Mouse (Mus musculus) forebrain, embryonic 12.5 days (tissue): ENCODE results near the gene Cdh13. TPM values are rescaled to one million over a fixed set of nuclear protein-coding genes. Genes with fewer than 3 reads are reported as not detected.
A peak's percentile ranks its signal among the peaks of the same experiment; 100 is the strongest.

Experiments
- ATAC-seq: fragments of 200-750 bp; cut with Nextera tagmentation; 2 replicates; pipeline ENCODE4 v1.8.0; 2017; ENCODE audit warnings: moderate TSS enrichment; ENCODE audit not compliant: low FRiP score
- H3K27ac ChIP-seq: fragments of 300-500 bp; sonication (generic); 2 replicates; pipeline ENCODE4 v1.5.1; 2016; ENCODE audit warnings: mild to moderate bottlenecking
- H3K27me3 ChIP-seq: fragments of 300-500 bp; sonication (generic); 2 replicates; pipeline ENCODE4 v1.6.1; 2016; ENCODE audit warnings: mild to moderate bottlenecking
- H3K36me3 ChIP-seq: fragments of 300-500 bp; sonication (generic); replicated peaks from 2 replicates; pipeline ENCODE4 v1.6.1; 2016; ENCODE audit warnings: mild to moderate bottlenecking
- H3K4me1 ChIP-seq: fragments of 300-500 bp; sonication (generic); 2 replicates; pipeline ENCODE4 v1.6.1; 2016
- H3K4me2 ChIP-seq: fragments of 300-500 bp; sonication (generic); 2 replicates; pipeline ENCODE4 v1.6.1; 2016; ENCODE audit warnings: mild to moderate bottlenecking, moderate library complexity
- H3K4me3 ChIP-seq: fragments of 300-500 bp; sonication (generic); replicated peaks from 2 replicates; pipeline ENCODE4 v1.5.1; 2016; ENCODE audit warnings: mild to moderate bottlenecking
- H3K9ac ChIP-seq: fragments of 300-500 bp; sonication (generic); 2 replicates; pipeline ENCODE4 v1.6.1; 2016; ENCODE audit warnings: mild to moderate bottlenecking
- H3K9me3 ChIP-seq: fragments of 300-500 bp; sonication (generic); 2 replicates; pipeline ENCODE4 v1.6.1; 2016
- WGBS: fragments of 180-500 bp; shearing (Covaris S2); methylation state at CpG from one replicate; pipeline ENCODE4 v1.1.7; 2016; 5-methylcytosine and 5-hydroxymethylcytosine counted together
- polyA plus RNA-seq: library from polyadenylated mRNA; unstranded; fragments of >200 nt; fragmentation: Nextera tagmentation; extraction: Ambion mirVana; gene quantifications from 2 replicates; pipeline ENCODE4 v1.2.1, GENCODE M21; 2016

The Cdh13 gene
- polyA plus RNA-seq, 1 experiment from 2014 or later: 10.8 TPM

DNA sequence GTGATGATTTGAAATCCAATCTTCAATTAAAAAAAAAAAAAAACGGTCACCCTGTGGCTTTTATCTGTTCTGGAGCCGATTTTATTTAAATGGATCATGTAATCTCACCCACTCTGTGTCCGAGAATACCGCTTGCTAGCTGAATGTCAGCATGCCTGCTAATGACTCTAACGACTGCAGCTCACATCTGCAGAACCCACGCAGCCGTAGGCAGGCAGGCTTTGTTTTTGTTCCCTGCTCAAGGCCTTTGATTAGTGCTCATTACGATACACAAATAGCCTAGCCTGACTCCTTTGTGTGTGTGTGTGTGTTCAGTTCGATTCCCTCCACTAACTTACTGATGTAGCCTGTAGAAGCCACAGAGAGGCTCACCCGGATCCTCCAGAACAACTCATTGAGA lies 531.5 kb downstream of the Cdh13 start:
- H3K4me1 ChIP-seq: peaks cover 5% of the 10 kb centered on the region; the same call in 1 of the 2 replicates
- no peak for ATAC-seq
- no peak overlapping the region for H3K9ac ChIP-seq
- no peak overlapping the region for H3K4me3 ChIP-seq
- no peaks in the 10 kb centered on the region for H3K36me3 ChIP-seq
- no peaks in the 10 kb centered on the region for H3K9me3 ChIP-seq
- 23% methylated on average over 10 of the region's 10 CpGs for WGBS
- H3K4me2 ChIP-seq: no peak overlapping the region
- H3K27me3 ChIP-seq: no peaks in the 10 kb centered on the region
- H3K27ac ChIP-seq: peak overlapping the region; percentile 32; the same call in 1 of the 2 replicates

DNA sequence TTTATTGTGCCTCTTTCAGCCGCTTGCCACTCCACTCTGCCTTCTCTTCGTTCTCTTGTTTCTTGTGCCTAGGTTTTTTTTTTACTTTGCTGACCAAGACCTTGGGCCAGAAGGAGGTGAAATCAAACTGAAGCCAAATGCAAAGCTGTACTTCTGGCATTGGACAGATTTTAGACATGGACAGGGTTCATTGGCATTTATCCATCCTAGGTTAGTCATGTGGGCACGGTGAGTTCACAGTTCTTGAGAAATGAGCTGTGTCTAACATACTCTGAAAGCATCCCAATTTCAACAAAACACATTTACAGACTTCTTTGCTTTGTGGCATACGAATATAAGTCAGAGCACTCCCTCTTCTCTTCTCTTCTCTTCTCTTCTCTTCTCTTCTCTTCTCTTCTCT lies 543.2 kb downstream of the Cdh13 start:
- no peak for ATAC-seq
- Histone ChIP-seq H3K27me3 (0 out of 2 replicates have a peak, but pooled peaks cover 2% of the 10 kb centered on the region), H3K9ac (no peak overlapping the region), H3K4me2 (no peak overlapping the region), H3K4me1 (peaks cover 11% of the 10 kb centered on the region), H3K4me3 (no peak overlapping the region), H3K27ac (no peak overlapping the region), H3K36me3 (no peaks in the 10 kb centered on the region), H3K9me3 (no peaks in the 10 kb centered on the region)
- WGBS: 85% methylated on average over 4 of the region's 4 CpGs

- Histone ChIP-seq H3K27me3 (0 out of 2 replicates have a peak, but pooled peaks cover 2% of the 10 kb centered on the region), H3K9me3 (no peaks in the 10 kb centered on the region), H3K4me3 (no peak overlapping the region), H3K4me2 (no peak overlapping the region), H3K4me1 (peaks cover 16% of the 10 kb centered on the region), H3K9ac (no peak overlapping the region), H3K36me3 (no peaks in the 10 kb centered on the region), H3K27ac (no peak overlapping the region)
- no peak for ATAC-seq
- 96% methylated on average over 6 of the region's 6 CpGs for WGBS
These were observed 544.2 kb downstream of the Cdh13 start for GRCm38 (mm10) chr8:118827726-118828125.

DNA sequence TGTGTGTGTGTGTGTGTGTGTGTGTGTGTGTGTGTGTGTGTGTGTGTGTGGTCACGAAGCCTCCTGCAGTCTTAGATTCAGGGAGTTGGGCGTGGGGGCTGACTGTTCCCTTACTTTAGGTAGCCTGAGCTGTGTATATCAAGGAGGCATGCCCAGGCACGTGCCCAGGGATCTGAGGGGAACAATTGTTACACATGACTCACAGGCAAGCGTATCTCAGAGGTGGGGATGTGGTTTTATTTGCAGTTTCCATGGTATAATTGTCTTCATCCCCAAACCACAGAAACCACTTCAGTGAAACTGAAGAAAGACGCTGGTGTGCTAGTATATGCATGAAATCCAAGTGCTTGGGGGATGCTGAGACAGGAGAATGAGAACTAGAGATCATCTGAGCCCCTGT lies 546.8 kb downstream of the Cdh13 start:
- H3K36me3 ChIP-seq: no peaks in the 10 kb centered on the region
- no peak for ATAC-seq
- WGBS: 71% methylated on average over 4 of the region's 5 CpGs

GRCm38 (mm10) chr8:118831026-118831425 lies 547.5 kb downstream of the Cdh13 start:
- Histone ChIP-seq H3K27me3 (0 out of 2 replicates have a peak, but pooled peaks cover 2% of the 10 kb centered on the region), H3K27ac (no peak overlapping the region), H3K9me3 (no peaks in the 10 kb centered on the region), H3K4me3 (no peak overlapping the region), H3K36me3 (no peaks in the 10 kb centered on the region), H3K9ac (no peak overlapping the region), H3K4me1 (peaks cover 16% of the 10 kb centered on the region), H3K4me2 (no peak overlapping the region; the same call in 1 of the 2 replicates)
- ATAC-seq: no peak
- WGBS: 80% methylated on average over 10 of the region's 10 CpGs

More for the DNA sequence above, 546.8 kb downstream of the Cdh13 start:
- no peaks in the 10 kb centered on the region for H3K9me3 ChIP-seq
- H3K27me3 ChIP-seq: 0 out of 2 replicates have a peak, but pooled peaks cover 2% of the 10 kb centered on the region
- H3K9ac ChIP-seq: no peak overlapping the region
- no peak overlapping the region for H3K4me3 ChIP-seq
- H3K4me1 ChIP-seq: peaks cover 16% of the 10 kb centered on the region
- H3K4me2 ChIP-seq: no peak overlapping the region
- H3K27ac ChIP-seq: no peak overlapping the region

GRCm38 (mm10) chr8:118838801-118839200 lies 555.3 kb downstream of the Cdh13 start:
- 93% methylated on average over 2 of the region's 2 CpGs for WGBS
- no peak overlapping the region for H3K27ac ChIP-seq
- H3K9ac ChIP-seq: no peak overlapping the region
- no peak overlapping the region for H3K4me3 ChIP-seq
- no peaks in the 10 kb centered on the region for H3K36me3 ChIP-seq
- H3K4me1 ChIP-seq: no peaks in the 10 kb centered on the region
- H3K27me3 ChIP-seq: no peaks in the 10 kb centered on the region
- H3K9me3 ChIP-seq: no peaks in the 10 kb centered on the region
- no peak for ATAC-seq
- H3K4me2 ChIP-seq: no peak overlapping the region

DNA sequence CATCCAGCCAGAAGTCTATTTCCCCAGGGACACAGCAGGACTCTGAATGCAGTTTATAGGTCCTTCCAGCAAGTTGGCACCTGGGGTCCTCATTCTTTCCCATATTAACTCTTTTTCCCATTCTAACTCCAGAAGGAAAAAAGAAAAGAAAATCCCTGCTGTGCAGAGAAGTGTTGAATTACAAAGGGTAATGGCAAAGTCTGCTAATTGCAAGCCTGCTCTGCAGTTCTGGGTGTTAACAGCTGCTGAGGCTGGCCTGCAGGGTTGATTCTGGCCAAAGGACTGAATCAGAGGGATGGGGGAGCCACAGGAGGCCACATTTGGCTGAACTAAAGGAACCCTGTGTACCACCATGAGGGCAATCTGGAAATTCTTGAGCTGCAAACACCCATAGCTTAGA lies 562.2 kb downstream of the Cdh13 start:
- H3K9ac ChIP-seq: no peak overlapping the region
- H3K4me3 ChIP-seq: no peak overlapping the region
- no peak for ATAC-seq
- H3K27me3 ChIP-seq: peaks cover 3% of the 10 kb centered on the region; the same call in 1 of the 2 replicates
- peak overlapping the region; percentile 36; the same call in 1 of the 2 replicates for H3K27ac ChIP-seq
- peaks cover 12% of the 10 kb centered on the region for H3K4me1 ChIP-seq
- H3K36me3 ChIP-seq: no peaks in the 10 kb centered on the region
- H3K4me2 ChIP-seq: no peak overlapping the region
- H3K9me3 ChIP-seq: no peaks in the 10 kb centered on the region

GRCm38 (mm10) chr8:118848021-118848420 lies 564.5 kb downstream of the Cdh13 start:
- no peak overlapping the region for H3K4me3 ChIP-seq
- H3K4me2 ChIP-seq: no peak overlapping the region
- no peaks in the 10 kb centered on the region for H3K36me3 ChIP-seq
- WGBS: 71% methylated on average over 5 of the region's 5 CpGs
- H3K27me3 ChIP-seq: peaks cover 3% of the 10 kb centered on the region; the same call in 1 of the 2 replicates
- peaks cover 12% of the 10 kb centered on the region for H3K4me1 ChIP-seq
- H3K9ac ChIP-seq: no peak overlapping the region
- no peaks in the 10 kb centered on the region for H3K9me3 ChIP-seq
- no peak overlapping the region for H3K27ac ChIP-seq
- ATAC-seq: no peak

GRCm38 (mm10) chr8:118849515-118849914 lies 566.0 kb downstream of the Cdh13 start:
- Histone ChIP-seq H3K27ac (no peak overlapping the region), H3K9ac (no peak overlapping the region), H3K36me3 (no peaks in the 10 kb centered on the region), H3K27me3 (peaks cover 3% of the 10 kb centered on the region; the same call in 1 of the 2 replicates), H3K9me3 (no peaks in the 10 kb centered on the region), H3K4me3 (no peak overlapping the region), H3K4me2 (no peak overlapping the region), H3K4me1 (peaks cover 12% of the 10 kb centered on the region)
- WGBS: 85% methylated on average over 3 of the region's 3 CpGs
- ATAC-seq: no peak

DNA sequence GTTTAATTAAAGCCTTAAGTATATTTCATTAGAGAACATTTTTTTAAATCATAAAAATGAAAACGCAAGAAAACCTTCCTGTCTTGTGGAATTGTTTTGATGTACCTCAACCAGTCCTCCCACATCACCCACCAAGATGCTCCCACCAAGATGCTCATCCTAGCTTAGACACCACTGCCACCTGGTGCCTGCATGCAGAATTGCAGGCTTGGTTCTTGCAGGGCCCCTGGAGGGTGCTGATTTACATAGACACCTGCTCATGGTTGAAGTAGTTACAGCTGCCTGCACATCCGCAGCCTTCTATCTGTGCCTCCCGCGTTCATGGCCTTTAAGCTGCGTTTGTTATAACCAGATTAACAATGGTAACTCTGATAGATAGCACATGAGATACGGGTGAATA lies 566.8 kb downstream of the Cdh13 start:
- H3K4me2 ChIP-seq: no peak overlapping the region
- peaks cover 10% of the 10 kb centered on the region for H3K4me1 ChIP-seq
- H3K4me3 ChIP-seq: no peak overlapping the region
- ATAC-seq: peak; percentile 57
- H3K27me3 ChIP-seq: peaks cover 3% of the 10 kb centered on the region; the same call in 1 of the 2 replicates
- H3K36me3 ChIP-seq: no peaks in the 10 kb centered on the region
- H3K27ac ChIP-seq: no peak overlapping the region
- no peaks in the 10 kb centered on the region for H3K9me3 ChIP-seq
- no peak overlapping the region for H3K9ac ChIP-seq
- 24% methylated on average over 6 of the region's 6 CpGs for WGBS

DNA sequence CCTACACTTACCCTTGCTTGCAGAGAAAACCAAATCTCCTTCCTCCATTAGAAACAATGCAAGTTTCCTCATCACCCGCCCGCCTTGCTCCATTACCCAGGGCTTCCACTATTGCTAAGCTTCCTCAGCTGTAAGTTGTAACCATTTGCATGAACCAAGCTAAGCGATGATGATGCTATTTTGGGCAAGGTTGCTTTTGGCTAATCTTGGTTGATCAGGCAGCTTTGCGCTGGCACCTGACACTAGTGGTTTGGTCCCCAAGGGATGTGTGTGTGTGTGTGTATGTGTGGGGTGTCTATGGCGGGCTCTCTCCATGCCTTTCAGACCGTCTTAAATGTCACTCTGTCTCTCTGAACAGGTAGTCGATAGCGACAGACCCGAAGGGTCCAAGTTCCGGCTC lies 567.8 kb downstream of the Cdh13 start:
- no peak overlapping the region for H3K9ac ChIP-seq
- 88% methylated on average over 10 of the region's 10 CpGs for WGBS
- no peak overlapping the region for H3K4me2 ChIP-seq
- H3K9me3 ChIP-seq: no peaks in the 10 kb centered on the region
- H3K4me1 ChIP-seq: no peaks in the 10 kb centered on the region
- H3K4me3 ChIP-seq: no peak overlapping the region
- H3K27ac ChIP-seq: no peak overlapping the region
- ATAC-seq: no peak
- peaks cover 3% of the 10 kb centered on the region; the same call in 1 of the 2 replicates for H3K27me3 ChIP-seq
- no peaks in the 10 kb centered on the region for H3K36me3 ChIP-seq

DNA sequence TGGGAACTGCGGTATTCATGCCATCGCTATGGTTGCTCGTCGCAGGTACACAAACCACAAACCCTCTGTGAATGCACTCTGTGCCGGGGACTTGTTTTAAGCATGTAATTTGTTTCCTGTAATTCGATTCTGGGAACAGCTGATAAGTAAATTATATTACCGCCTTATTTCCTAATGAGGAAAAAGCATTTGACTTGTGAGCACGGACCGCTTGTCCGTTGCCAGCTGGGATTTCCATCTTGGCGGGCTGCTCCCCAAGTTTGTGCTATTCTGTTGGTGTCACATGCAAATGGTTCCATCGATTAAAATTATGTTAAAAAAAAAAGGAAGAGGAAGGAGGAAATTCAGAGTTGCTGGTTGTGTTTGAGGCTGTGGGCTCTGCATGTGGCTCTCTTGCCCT lies 569.3 kb downstream of the Cdh13 start:
- no peak overlapping the region for H3K4me3 ChIP-seq
- H3K9ac ChIP-seq: no peak overlapping the region
- H3K9me3 ChIP-seq: no peaks in the 10 kb centered on the region
- no peaks in the 10 kb centered on the region for H3K4me1 ChIP-seq
- 87% methylated on average over 12 of the region's 12 CpGs for WGBS
- H3K36me3 ChIP-seq: no peaks in the 10 kb centered on the region
- no peak for ATAC-seq
- no peak overlapping the region for H3K4me2 ChIP-seq
- H3K27me3 ChIP-seq: no peaks in the 10 kb centered on the region
- no peak overlapping the region for H3K27ac ChIP-seq

GRCm38 (mm10) chr8:118854656-118855055 lies 571.1 kb downstream of the Cdh13 start:
- no peak overlapping the region for H3K9ac ChIP-seq
- no peaks in the 10 kb centered on the region for H3K9me3 ChIP-seq
- no peak for ATAC-seq
- no peak overlapping the region for H3K4me3 ChIP-seq
- H3K36me3 ChIP-seq: no peaks in the 10 kb centered on the region
- no peaks in the 10 kb centered on the region for H3K4me1 ChIP-seq
- no peak overlapping the region for H3K4me2 ChIP-seq
- H3K27ac ChIP-seq: no peak overlapping the region
- no peaks in the 10 kb centered on the region for H3K27me3 ChIP-seq
- 88% methylated on average over 8 of the region's 8 CpGs for WGBS
